Mouse (Mus musculus) hindbrain, embryonic 11.5 days (tissue): Measurements from ENCODE around the gene Plppr3. TPM values are rescaled to one million over a fixed set of nuclear protein-coding genes. Genes with fewer than 3 reads are reported as not detected.
A peak's percentile ranks its signal among the peaks of the same experiment; 100 is the strongest.

Experiments used
- ATAC-seq: fragments of 200-750 bp; cut with Nextera tagmentation; 2 replicates; pipeline ENCODE4 v1.8.0; 2017; ENCODE audit warnings: mild to moderate bottlenecking, moderate TSS enrichment, moderate library complexity; ENCODE audit not compliant: low FRiP score
- DNase-seq: peaks from one replicate; pipeline ENCODE4 v3.0.0-alpha.2; 2015; ENCODE audit warnings: low spot score
- H3K27ac ChIP-seq: fragments of 300-500 bp; sonication (generic); 2 replicates; pipeline ENCODE4 v1.5.1; 2014; ENCODE audit warnings: mild to moderate bottlenecking, low read depth, low read length
- H3K27me3 ChIP-seq: fragments of 300-500 bp; sonication (generic); 2 replicates; pipeline ENCODE4 v1.6.1; 2014; ENCODE audit warnings: mild to moderate bottlenecking, low read length, moderate library complexity, mixed read lengths; ENCODE audit not compliant: control insufficient read depth, insufficient read depth
- H3K36me3 ChIP-seq: fragments of 300-500 bp; sonication (generic); 2 replicates; pipeline ENCODE4 v1.6.1; 2014; ENCODE audit warnings: mild to moderate bottlenecking, low read length, moderate library complexity, mixed read lengths; ENCODE audit not compliant: control insufficient read depth, insufficient read depth
- H3K4me1 ChIP-seq: fragments of 300-500 bp; sonication (generic); replicated peaks from 2 replicates; pipeline ENCODE4 v1.6.1; 2014; ENCODE audit warnings: low read length, mixed read lengths; ENCODE audit not compliant: control insufficient read depth, insufficient read depth
- H3K4me2 ChIP-seq: fragments of 300-500 bp; sonication (generic); replicated peaks from 2 replicates; pipeline ENCODE4 v1.6.1; 2014; ENCODE audit warnings: mild to moderate bottlenecking, low read depth, low read length
- H3K4me3 ChIP-seq: fragments of 300-500 bp; sonication (generic); 2 replicates; pipeline ENCODE4 v1.5.1; 2014; ENCODE audit warnings: low read depth, low read length
- H3K9ac ChIP-seq: fragments of 300-500 bp; sonication (generic); 2 replicates; pipeline ENCODE4 v1.6.1; 2014; ENCODE audit warnings: low read depth, low read length
- H3K9me3 ChIP-seq: fragments of 300-500 bp; sonication (generic); 2 replicates; pipeline ENCODE4 v1.6.1; 2016; ENCODE audit warnings: low read length; ENCODE audit not compliant: control insufficient read depth
- WGBS: fragments of 180-500 bp; shearing (Covaris S2); extraction: QIAGEN DNeasy Blood & Tissue Kit; methylation state at CpG from one replicate; pipeline ENCODE4 v1.1.7; 2014; 5-methylcytosine and 5-hydroxymethylcytosine counted together
- polyA plus RNA-seq: library from polyadenylated mRNA; unstranded; fragments of >200 nt; fragmentation: Nextera tagmentation; extraction: Ambion mirVana; gene quantifications from 2 replicates; pipeline ENCODE4 v1.2.1, GENCODE M21; 2014

The Plppr3 gene
- polyA plus RNA-seq, 1 experiment from 2014 or later: 150 TPM

GRCm38 (mm10) chr10:79831583-79831982 is 42.9 kb downstream of the Plppr3 start:
- H3K27ac ChIP-seq: no peak overlapping the region
- ATAC-seq (no peak), DNase-seq (no peak)
- WGBS: 82% methylated on average over 3 of the region's 3 CpGs
- H3K9me3 ChIP-seq: no peaks in the 10 kb centered on the region
- no peak overlapping the region for H3K4me2 ChIP-seq
- no peaks in the 10 kb centered on the region for H3K27me3 ChIP-seq
- no peak overlapping the region for H3K9ac ChIP-seq
- no peaks in the 10 kb centered on the region for H3K36me3 ChIP-seq
- H3K4me1 ChIP-seq: no peaks in the 10 kb centered on the region
- H3K4me3 ChIP-seq: no peak overlapping the region

GRCm38 (mm10) chr10:79824413-79824812 is 50.0 kb downstream of the Plppr3 start:
- H3K9me3 ChIP-seq: no peaks in the 10 kb centered on the region
- H3K4me2 ChIP-seq: no peak overlapping the region
- H3K4me3 ChIP-seq: no peak overlapping the region
- DNase-seq (no peak), ATAC-seq (no peak)
- peaks cover 4% of the 10 kb centered on the region for H3K36me3 ChIP-seq
- peaks cover 4% of the 10 kb centered on the region; the same call in 1 of the 2 replicates for H3K4me1 ChIP-seq
- H3K27ac ChIP-seq: no peak overlapping the region
- H3K9ac ChIP-seq: no peak overlapping the region
- no peaks in the 10 kb centered on the region for H3K27me3 ChIP-seq
- WGBS: 78% methylated on average over 6 of the region's 6 CpGs

- H3K36me3 ChIP-seq: peaks cover 9% of the 10 kb centered on the region
- DNase-seq: no peak
- no peaks in the 10 kb centered on the region for H3K27me3 ChIP-seq
- no peaks in the 10 kb centered on the region for H3K9me3 ChIP-seq
- no peak overlapping the region for H3K9ac ChIP-seq
- H3K4me1 ChIP-seq: peaks cover 4% of the 10 kb centered on the region; the same call in 1 of the 2 replicates
- H3K4me2 ChIP-seq: no peak overlapping the region
- 78% methylated on average over 6 of the region's 6 CpGs for WGBS
- H3K27ac ChIP-seq: peak overlapping the region; percentile 53; the same call in 1 of the 2 replicates
- ATAC-seq: no peak
- H3K4me3 ChIP-seq: no peak overlapping the region
Observed at GRCm38 (mm10) chr10:79823011-79823410, 51.4 kb downstream of the Plppr3 start.

GRCm38 (mm10) chr10:79822372-79822771 is 52.1 kb downstream of the Plppr3 start:
- no peak overlapping the region for H3K4me3 ChIP-seq
- no peak overlapping the region for H3K9ac ChIP-seq
- 40% methylated on average over 17 of the region's 17 CpGs for WGBS
- ATAC-seq: peak; percentile 38
- H3K4me1 ChIP-seq: peaks cover 4% of the 10 kb centered on the region; the same call in 1 of the 2 replicates
- no peaks in the 10 kb centered on the region for H3K27me3 ChIP-seq
- H3K27ac ChIP-seq: no peak overlapping the region
- peaks cover 9% of the 10 kb centered on the region for H3K36me3 ChIP-seq
- H3K9me3 ChIP-seq: no peaks in the 10 kb centered on the region
- no peak for DNase-seq
- no peak overlapping the region for H3K4me2 ChIP-seq

- no peak overlapping the region for H3K4me3 ChIP-seq
- H3K9ac ChIP-seq: no peak overlapping the region
- 88% methylated on average over 12 of the region's 12 CpGs for WGBS
- no peak for ATAC-seq
- no peaks in the 10 kb centered on the region for H3K9me3 ChIP-seq
- no peak for DNase-seq
- H3K4me2 ChIP-seq: no peak overlapping the region
- no peaks in the 10 kb centered on the region for H3K27me3 ChIP-seq
- H3K4me1 ChIP-seq: peaks cover 4% of the 10 kb centered on the region; the same call in 1 of the 2 replicates
- H3K36me3 ChIP-seq: peaks cover 9% of the 10 kb centered on the region
- H3K27ac ChIP-seq: no peak overlapping the region
Observed at GRCm38 (mm10) chr10:79821731-79822130, 52.7 kb downstream of the Plppr3 start.

- Histone ChIP-seq H3K9ac (no peak within 1 kb of the TSS), H3K4me2 (no peak within 1 kb of the TSS)
- no peak for DNase-seq
Observed at GRCm38 (mm10) chr10:79820782-79821181, 53.7 kb downstream of the Plppr3 start, which contains the start of gene Misp. Gene Misp (plus strand): TSS chr10:79820989.

GRCm38 (mm10) chr10:79820277-79820676 is 54.2 kb downstream of the Plppr3 start:
- Histone ChIP-seq H3K27ac (no peak overlapping the region), H3K4me1 (peaks cover 4% of the 10 kb centered on the region; the same call in 1 of the 2 replicates), H3K9me3 (no peaks in the 10 kb centered on the region), H3K4me2 (no peak overlapping the region), H3K9ac (no peak overlapping the region), H3K27me3 (no peaks in the 10 kb centered on the region), H3K36me3 (peaks cover 9% of the 10 kb centered on the region), H3K4me3 (no peak overlapping the region)
- WGBS: 71% methylated on average over 8 of the region's 8 CpGs
- no peak for ATAC-seq
- no peak for DNase-seq

More at GRCm38 (mm10) chr10:79820782-79821181, 53.7 kb downstream of the Plppr3 start, which contains the start of gene Misp:
- no peak within 1 kb of the TSS for H3K27ac ChIP-seq
- H3K36me3 ChIP-seq: peaks cover 9% of the 10 kb centered on the region
- H3K4me1 ChIP-seq: peaks cover 4% of the 10 kb centered on the region; the same call in 1 of the 2 replicates
- no peak within 1 kb of the TSS for H3K4me3 ChIP-seq
- no peak for ATAC-seq
- no peaks in the 10 kb centered on the region for H3K9me3 ChIP-seq
- WGBS: 67% methylated on average over 11 of the region's 11 CpGs
- no peaks in the 10 kb centered on the region for H3K27me3 ChIP-seq

GRCm38 (mm10) chr10:79819606-79820005 is 54.8 kb downstream of the Plppr3 start:
- no peak overlapping the region for H3K4me3 ChIP-seq
- 92% methylated on average over 17 of the region's 17 CpGs for WGBS
- peaks cover 9% of the 10 kb centered on the region for H3K36me3 ChIP-seq
- no peak overlapping the region for H3K4me2 ChIP-seq
- H3K27ac ChIP-seq: no peak overlapping the region
- DNase-seq: no peak
- no peak for ATAC-seq
- no peaks in the 10 kb centered on the region for H3K27me3 ChIP-seq
- H3K9ac ChIP-seq: no peak overlapping the region
- H3K4me1 ChIP-seq: peaks cover 4% of the 10 kb centered on the region; the same call in 1 of the 2 replicates
- no peaks in the 10 kb centered on the region for H3K9me3 ChIP-seq

GRCm38 (mm10) chr10:79818225-79818624 is 56.2 kb downstream of the Plppr3 start:
- Histone ChIP-seq H3K27ac (no peak overlapping the region), H3K4me1 (peaks cover 4% of the 10 kb centered on the region; the same call in 1 of the 2 replicates), H3K4me2 (no peak overlapping the region), H3K4me3 (no peak overlapping the region), H3K9ac (no peak overlapping the region), H3K9me3 (no peaks in the 10 kb centered on the region), H3K36me3 (peaks cover 9% of the 10 kb centered on the region), H3K27me3 (no peaks in the 10 kb centered on the region)
- no peak for DNase-seq
- no peak for ATAC-seq
- WGBS: 66% methylated on average over 4 of the region's 4 CpGs
